Mouse (Mus musculus): ENCODE measurements around the gene Trim39. TPM values are rescaled to one million over a fixed set of nuclear protein-coding genes. Genes with fewer than 3 reads are reported as not detected.
"Not testable (repeated sequence)": the region's sequence is repeated elsewhere in the genome, so short reads cannot be mapped to it uniquely, and the experiment has no call there.

Gene Trim39
- polyA plus RNA-seq, 1 experiment from 2014 or later = 17.6 TPM

DNA sequence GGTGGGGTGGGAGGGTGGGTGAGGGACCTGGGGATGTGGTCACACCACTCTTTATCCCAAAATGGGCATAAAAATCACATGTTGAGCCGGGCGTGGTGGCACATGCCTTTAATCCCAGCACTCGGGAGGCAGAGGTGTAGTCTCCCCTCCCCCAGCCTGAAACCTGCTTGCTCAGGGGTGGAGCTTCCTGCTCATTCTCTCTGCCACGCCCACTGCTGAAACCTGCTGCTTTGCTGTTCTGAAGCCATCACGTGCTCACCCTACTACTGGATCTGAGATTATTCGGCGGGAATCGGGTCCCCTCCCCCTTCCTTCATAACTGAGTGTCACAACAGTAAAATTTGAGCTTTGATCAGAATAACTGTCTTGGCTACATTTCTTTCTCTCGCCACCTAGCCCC, 36.7 kb downstream of the Trim39 start:
- not testable (repeated sequence) for H3K9ac ChIP-seq (ENCODE audit: low read length); H3K4me3 ChIP-seq (ENCODE audit: low read depth, low read length); H3K36me3 ChIP-seq (ENCODE audit: control insufficient read depth, insufficient read depth, low read length); H3K4me2 ChIP-seq; ATAC-seq (ENCODE audit: low FRiP score); H3K9me3 ChIP-seq (ENCODE audit: control insufficient read depth, low read length); H3K27me3 ChIP-seq (ENCODE audit: control insufficient read depth, insufficient read depth, low read length); H3K4me1 ChIP-seq (ENCODE audit: control insufficient read depth, insufficient read depth, low read length); H3K27ac ChIP-seq (ENCODE audit: low read depth, low read length); DNase-seq (ENCODE audit: low spot score, missing footprints)
- 33% methylated on average over 8 of the region's 9 CpGs for WGBS

DNA sequence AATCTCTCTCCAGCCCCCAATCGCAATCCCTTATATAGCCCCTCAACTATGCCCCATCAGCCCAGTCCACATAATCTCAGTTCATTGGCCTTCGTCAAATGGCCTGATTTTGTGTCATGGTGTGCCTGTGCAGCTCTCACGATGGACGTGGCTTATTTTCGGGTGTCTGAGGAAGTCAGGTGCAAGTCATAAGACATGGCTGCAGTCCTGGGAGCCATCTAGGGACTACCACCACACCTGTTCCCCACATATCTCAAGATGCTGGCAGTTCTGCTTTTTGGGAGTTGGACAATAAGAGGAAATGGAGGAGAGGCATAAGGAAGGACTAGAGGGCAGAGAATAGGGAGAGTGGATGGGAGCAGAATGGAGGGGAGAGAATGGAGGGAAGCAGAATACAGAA, 38.5 kb downstream of the Trim39 start:
- ATAC-seq (ENCODE audit: low FRiP score) = no peak
- WGBS = 81% methylated on average over 5 of the region's 5 CpGs

DNA sequence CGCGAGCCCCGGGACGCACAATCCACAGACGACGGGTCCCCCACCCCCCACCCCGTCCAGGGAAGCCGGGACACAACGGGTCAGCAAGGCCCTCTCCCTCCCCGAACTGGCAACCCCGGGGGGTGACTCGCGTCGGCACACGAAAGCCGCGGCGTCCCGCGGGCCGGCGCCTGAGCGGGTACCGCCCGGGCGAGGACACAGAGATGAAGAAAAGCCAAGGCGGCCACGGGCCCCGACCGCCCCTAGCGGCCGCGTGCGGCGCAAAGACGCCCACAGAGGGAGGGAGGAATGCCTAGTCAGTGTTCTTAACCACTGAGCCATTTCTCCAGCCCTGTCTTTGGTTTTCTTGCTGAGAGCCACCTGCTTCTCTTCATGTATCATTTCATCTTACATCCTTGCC, 40.7 kb downstream of the Trim39 start:
- Histone ChIP-seq H3K9ac (ENCODE audit: low read length) (no peak overlapping the region), H3K4me1 (ENCODE audit: control insufficient read depth, insufficient read depth, low read length) (no peaks in the 10 kb centered on the region), H3K4me2 (no peak overlapping the region), H3K36me3 (ENCODE audit: control insufficient read depth, insufficient read depth, low read length) (no peaks in the 10 kb centered on the region), H3K27me3 (ENCODE audit: control insufficient read depth, insufficient read depth, low read length) (peaks cover 12% of the 10 kb centered on the region), H3K27ac (ENCODE audit: low read depth, low read length) (no peak overlapping the region), H3K4me3 (ENCODE audit: low read depth, low read length) (no peak overlapping the region), H3K9me3 (ENCODE audit: control insufficient read depth, low read length) (no peaks in the 10 kb centered on the region)
- WGBS = 5% methylated on average over 36 of the region's 36 CpGs
- DNase-seq (ENCODE audit: low spot score, missing footprints) (peak; percentile 100), ATAC-seq (ENCODE audit: low FRiP score) (no peak)

More for the DNA sequence above, 38.5 kb downstream of the Trim39 start:
- no peak overlapping the region for H3K4me2 ChIP-seq
- no peaks in the 10 kb centered on the region for H3K36me3 ChIP-seq (ENCODE audit: control insufficient read depth, insufficient read depth, low read length)
- peaks cover 11% of the 10 kb centered on the region for H3K27me3 ChIP-seq (ENCODE audit: control insufficient read depth, insufficient read depth, low read length)
- peak; percentile 39 for DNase-seq (ENCODE audit: low spot score, missing footprints)
- H3K4me3 ChIP-seq (ENCODE audit: low read depth, low read length) = no peak overlapping the region
- H3K9me3 ChIP-seq (ENCODE audit: control insufficient read depth, low read length) = no peaks in the 10 kb centered on the region
- no peak overlapping the region for H3K9ac ChIP-seq (ENCODE audit: low read length)
- H3K4me1 ChIP-seq (ENCODE audit: control insufficient read depth, insufficient read depth, low read length) = no peaks in the 10 kb centered on the region
- H3K27ac ChIP-seq (ENCODE audit: low read depth, low read length) = no peak overlapping the region

DNA sequence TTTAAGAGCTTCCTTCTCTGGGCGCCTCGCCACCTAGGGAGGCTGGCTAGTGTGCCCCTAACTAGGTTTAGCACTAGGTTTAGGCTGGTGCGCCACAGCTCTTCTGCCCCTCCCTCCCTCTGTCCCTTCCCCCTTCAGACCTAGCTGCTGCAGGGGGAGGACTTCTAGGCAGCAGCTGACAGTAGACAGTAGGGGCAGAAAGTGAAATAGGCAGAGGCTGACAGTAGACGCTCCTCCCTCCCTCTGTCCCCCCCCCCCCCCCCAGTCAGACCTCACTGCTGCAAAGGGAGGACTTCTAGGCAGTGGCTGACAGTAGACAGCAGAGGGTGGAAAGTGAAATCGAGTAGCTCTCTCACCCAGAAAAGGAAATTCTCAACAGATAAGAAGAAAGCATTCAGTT, 43.0 kb downstream of the Trim39 start:
- Histone ChIP-seq H3K27me3 (ENCODE audit: control insufficient read depth, insufficient read depth, low read length) (peaks cover 26% of the 10 kb centered on the region), H3K9ac (ENCODE audit: low read length) (no peak overlapping the region), H3K4me2 (no peak overlapping the region), H3K4me3 (ENCODE audit: low read depth, low read length) (no peak overlapping the region), H3K9me3 (ENCODE audit: control insufficient read depth, low read length) (no peaks in the 10 kb centered on the region), H3K27ac (ENCODE audit: low read depth, low read length) (no peak overlapping the region), H3K4me1 (ENCODE audit: control insufficient read depth, insufficient read depth, low read length) (no peaks in the 10 kb centered on the region), H3K36me3 (ENCODE audit: control insufficient read depth, insufficient read depth, low read length) (no peaks in the 10 kb centered on the region)
- ATAC-seq (ENCODE audit: low FRiP score) = no peak
- WGBS = 15% methylated on average over 5 of the region's 5 CpGs
- peak; percentile 65 for DNase-seq (ENCODE audit: low spot score, missing footprints)

DNA sequence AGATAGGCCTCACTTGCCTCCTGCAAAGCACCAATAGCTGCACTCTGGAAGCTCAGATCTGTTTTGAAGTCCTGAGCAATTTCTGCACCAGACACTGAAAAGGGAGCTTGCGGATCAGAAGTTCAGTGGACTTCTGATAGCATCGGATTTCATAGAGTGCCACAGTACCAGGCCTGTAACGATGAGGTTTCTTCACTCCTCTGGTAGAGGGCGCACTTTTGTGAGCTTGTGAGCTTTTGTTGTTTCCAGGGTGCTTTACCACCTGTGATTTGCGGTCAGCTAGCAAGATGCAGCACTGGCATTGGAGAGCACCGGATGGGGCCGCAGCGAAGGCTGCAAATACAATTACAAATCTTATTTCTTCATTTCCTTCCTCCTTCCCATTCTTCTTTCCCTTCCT, 45.1 kb downstream of the Trim39 start:
- WGBS = 17% methylated on average over 8 of the region's 8 CpGs
- Histone ChIP-seq H3K27ac (ENCODE audit: low read depth, low read length) (no peak overlapping the region), H3K4me3 (ENCODE audit: low read depth, low read length) (no peak overlapping the region), H3K4me2 (no peak overlapping the region), H3K36me3 (ENCODE audit: control insufficient read depth, insufficient read depth, low read length) (no peaks in the 10 kb centered on the region), H3K9me3 (ENCODE audit: control insufficient read depth, low read length) (no peaks in the 10 kb centered on the region), H3K9ac (ENCODE audit: low read length) (no peak overlapping the region), H3K4me1 (ENCODE audit: control insufficient read depth, insufficient read depth, low read length) (no peaks in the 10 kb centered on the region), H3K27me3 (ENCODE audit: control insufficient read depth, insufficient read depth, low read length) (peaks cover 26% of the 10 kb centered on the region)
- ATAC-seq (ENCODE audit: low FRiP score) = no peak
- peak; percentile 86 for DNase-seq (ENCODE audit: low spot score, missing footprints)

DNA sequence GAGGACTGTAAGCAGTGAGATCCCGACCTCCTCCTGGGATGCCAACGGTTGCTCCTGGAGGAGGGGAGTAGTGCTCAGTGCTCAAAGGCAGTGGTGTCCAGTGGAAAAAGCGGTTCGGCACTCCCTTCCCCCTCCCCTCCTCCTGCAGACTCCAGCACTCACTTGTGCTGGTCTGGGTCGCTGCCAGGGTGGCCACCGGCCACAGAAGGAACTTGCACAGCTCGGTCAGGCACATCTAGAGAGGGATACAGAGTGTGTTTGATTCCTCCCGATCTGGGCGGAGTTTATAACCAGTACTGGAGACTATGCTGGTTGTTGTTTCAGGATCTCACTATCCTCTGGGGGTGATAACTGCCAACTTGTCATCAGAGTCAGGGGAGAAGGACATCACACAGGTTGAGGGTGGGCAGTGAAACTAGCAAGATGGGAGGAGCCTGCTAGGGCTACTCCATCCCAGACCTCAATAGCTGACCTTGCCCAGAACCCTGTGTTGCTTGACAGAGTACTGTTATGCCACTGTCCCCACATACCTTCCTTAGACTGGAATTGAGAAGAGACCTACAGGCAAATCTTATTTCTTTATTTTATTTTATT, 46.7 kb downstream of the Trim39 start:
- peak; percentile 84 for DNase-seq (ENCODE audit: low spot score, missing footprints)
- 11% methylated on average over 9 of the region's 9 CpGs for WGBS
- Histone ChIP-seq H3K27me3 (ENCODE audit: control insufficient read depth, insufficient read depth, low read length) (peaks cover 24% of the 10 kb centered on the region), H3K4me3 (ENCODE audit: low read depth, low read length) (no peak overlapping the region), H3K27ac (ENCODE audit: low read depth, low read length) (no peak overlapping the region), H3K4me2 (0 out of 2 replicates have a peak overlapping the region, but pooled peaks have one; percentile 3), H3K9ac (ENCODE audit: low read length) (no peak overlapping the region), H3K9me3 (ENCODE audit: control insufficient read depth, low read length) (no peaks in the 10 kb centered on the region), H3K4me1 (ENCODE audit: control insufficient read depth, insufficient read depth, low read length) (no peaks in the 10 kb centered on the region), H3K36me3 (ENCODE audit: control insufficient read depth, insufficient read depth, low read length) (no peaks in the 10 kb centered on the region)
- ATAC-seq (ENCODE audit: low FRiP score) = no peak

DNA sequence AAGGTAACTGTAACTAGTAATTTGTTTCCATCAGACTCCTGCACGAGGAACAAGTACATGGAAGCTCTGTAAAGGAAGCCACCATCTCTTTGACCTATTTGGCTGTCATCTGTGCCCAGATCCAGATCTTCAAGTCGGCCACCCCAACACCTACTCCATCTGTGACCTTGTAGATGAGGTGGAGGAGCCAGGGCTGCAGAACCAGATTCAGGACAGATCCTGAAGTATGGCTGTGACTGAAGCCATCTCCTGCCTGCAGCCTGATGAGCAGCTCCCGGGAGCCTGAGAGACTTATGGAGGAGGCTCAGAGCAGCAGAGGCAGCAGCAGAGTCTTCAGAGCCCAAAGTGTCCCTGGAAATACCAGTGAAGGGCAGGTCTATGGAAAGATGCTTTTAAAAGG, 47.6 kb downstream of the Trim39 start:
- no peaks in the 10 kb centered on the region for H3K36me3 ChIP-seq (ENCODE audit: control insufficient read depth, insufficient read depth, low read length)
- DNase-seq (ENCODE audit: low spot score, missing footprints) (peak; percentile 72), ATAC-seq (ENCODE audit: low FRiP score) (no peak)
- H3K4me2 ChIP-seq = no peak overlapping the region
- H3K9ac ChIP-seq (ENCODE audit: low read length) = no peak overlapping the region
- no peak overlapping the region for H3K4me3 ChIP-seq (ENCODE audit: low read depth, low read length)
- H3K27me3 ChIP-seq (ENCODE audit: control insufficient read depth, insufficient read depth, low read length) = peaks cover 18% of the 10 kb centered on the region
- WGBS = 54% methylated on average over 3 of the region's 3 CpGs
- no peak overlapping the region for H3K27ac ChIP-seq (ENCODE audit: low read depth, low read length)
- no peaks in the 10 kb centered on the region for H3K4me1 ChIP-seq (ENCODE audit: control insufficient read depth, insufficient read depth, low read length)
- no peaks in the 10 kb centered on the region for H3K9me3 ChIP-seq (ENCODE audit: control insufficient read depth, low read length)

DNA sequence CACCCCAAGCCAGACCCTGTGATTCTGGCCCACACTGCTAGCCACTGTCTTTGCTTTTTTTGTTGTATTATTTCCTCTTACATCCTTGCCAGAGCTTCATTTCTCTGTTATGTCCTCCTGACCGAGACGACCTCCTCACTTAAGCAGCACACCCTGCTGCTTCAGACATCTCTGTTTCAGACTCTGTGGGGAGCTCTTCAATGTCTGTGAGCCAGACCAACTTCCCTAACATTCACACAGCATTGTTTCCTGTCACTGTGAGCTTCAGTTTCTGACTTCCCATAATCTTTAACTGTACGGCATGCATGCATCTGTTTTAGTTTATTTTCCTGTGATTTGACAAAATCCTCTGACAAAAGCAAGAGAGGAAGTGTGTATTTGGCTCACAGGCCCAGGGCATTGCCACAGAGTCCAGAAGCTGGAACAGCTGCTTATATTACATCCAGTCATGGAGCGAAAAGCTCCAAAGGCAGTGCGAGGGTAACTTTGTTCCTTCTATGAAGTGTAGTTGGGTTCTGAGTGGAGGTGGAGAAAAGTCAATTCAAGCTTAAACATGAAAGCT, 53.4 kb downstream of the Trim39 start:
- Histone ChIP-seq H3K9ac (ENCODE audit: low read length) (no peak overlapping the region), H3K9me3 (ENCODE audit: control insufficient read depth, low read length) (no peaks in the 10 kb centered on the region), H3K36me3 (ENCODE audit: control insufficient read depth, insufficient read depth, low read length) (no peaks in the 10 kb centered on the region), H3K4me1 (ENCODE audit: control insufficient read depth, insufficient read depth, low read length) (no peaks in the 10 kb centered on the region), H3K4me3 (ENCODE audit: low read depth, low read length) (no peak overlapping the region), H3K27me3 (ENCODE audit: control insufficient read depth, insufficient read depth, low read length) (peaks cover 28% of the 10 kb centered on the region), H3K27ac (ENCODE audit: low read depth, low read length) (no peak overlapping the region), H3K4me2 (no peak overlapping the region)
- WGBS = 54% methylated on average over 5 of the region's 5 CpGs
- DNase-seq (ENCODE audit: low spot score, missing footprints) (peak; percentile 67), ATAC-seq (ENCODE audit: low FRiP score) (no peak)

DNA sequence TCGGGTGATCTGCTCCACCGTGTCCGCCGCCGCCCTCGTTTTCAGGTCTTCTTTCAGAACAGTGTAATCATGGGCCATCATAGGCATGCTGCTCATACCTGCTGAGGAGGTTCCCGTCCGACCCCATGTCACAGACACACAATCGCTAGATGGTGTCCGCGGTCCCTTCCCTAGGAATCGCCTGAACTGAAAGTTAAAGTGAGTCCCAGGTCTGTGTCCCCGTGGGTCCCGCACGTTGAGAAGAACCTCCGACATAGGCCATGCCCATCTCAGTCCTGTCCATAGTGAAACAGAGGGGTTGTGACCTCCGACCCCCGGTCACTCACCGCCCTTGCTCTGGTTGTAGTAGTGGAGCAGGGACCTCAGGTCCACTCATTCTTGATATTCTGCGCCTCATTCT, 56.5 kb downstream of the Trim39 start:
- Histone ChIP-seq H3K9me3 (ENCODE audit: control insufficient read depth, low read length) (no peaks in the 10 kb centered on the region), H3K27me3 (ENCODE audit: control insufficient read depth, insufficient read depth, low read length) (peaks cover 28% of the 10 kb centered on the region), H3K9ac (ENCODE audit: low read length) (no peak overlapping the region), H3K4me3 (ENCODE audit: low read depth, low read length) (no peak overlapping the region), H3K4me2 (peak overlapping the region; percentile 5; the same call in 1 of the 2 replicates), H3K36me3 (ENCODE audit: control insufficient read depth, insufficient read depth, low read length) (no peaks in the 10 kb centered on the region), H3K27ac (ENCODE audit: low read depth, low read length) (no peak overlapping the region), H3K4me1 (ENCODE audit: control insufficient read depth, insufficient read depth, low read length) (no peaks in the 10 kb centered on the region)
- WGBS = 5% methylated on average over 20 of the region's 20 CpGs
- DNase-seq (ENCODE audit: low spot score, missing footprints) = peak; percentile 89
- no peak for ATAC-seq (ENCODE audit: low FRiP score)

Data from midbrain, embryonic 11.5 days (tissue).